Mouse (Mus musculus) liver, embryonic 14.5 days (tissue): Measurements from ENCODE around the gene Mrps18a.

ENCODE experiments used
- CTCF ChIP-seq: IDR thresholded peaks from 2 replicates; pipeline ENCODE4 v1.5.1; 2016; ENCODE audit warnings: antibody characterized with exemption, low read depth, control low read depth
- EP300 ChIP-seq: IDR thresholded peaks from 2 replicates; pipeline ENCODE4 v1.6.1; 2016; ENCODE audit warnings: antibody characterized with exemption, low read depth

GRCm38 (mm10) chr17:46161710-46162109, 50.9 kb downstream of the Mrps18a start:
- TF ChIP-seq CTCF (no peak), EP300 (no peak)
